Mouse (Mus musculus): ENCODE measurements around the gene E130218I03Rik.

GRCm38 (mm10) chr4:134250116-134250929 lies 6.9 kb downstream of the E130218I03Rik start:
- TF ChIP-seq CTCF (IDR thresholded peaks at IDR 0.05; ENCODE audit: low read depth) = no peak
- TF ChIP-seq EP300 (optimal IDR thresholded peaks at IDR 0.05) = no peak

All from stomach, postnatal 0 days (tissue).